Mouse (Mus musculus) liver, postnatal 0 days (tissue): ENCODE data around the gene Mark2. TPM values are rescaled to one million over a fixed set of nuclear protein-coding genes. Genes with fewer than 3 reads are reported as not detected.
A peak's percentile ranks its signal among the peaks of the same experiment; 100 is the strongest.

Source experiments
- ATAC-seq: fragments of 200-750 bp; cut with Nextera tagmentation; 2 replicates; pipeline ENCODE4 v1.8.0; 2017; ENCODE audit warnings: mild to moderate bottlenecking, moderate library complexity
- DNase-seq: peaks from one replicate; pipeline ENCODE4 v3.0.0-alpha.2; 2016
- H3K27ac ChIP-seq: fragments of 300-500 bp; sonication (generic); 2 replicates; pipeline ENCODE4 v1.5.1; 2014; ENCODE audit warnings: antibody characterized with exemption, moderate library complexity, mild to moderate bottlenecking, low read depth
- H3K27me3 ChIP-seq: fragments of 300-500 bp; sonication (generic); 2 replicates; pipeline ENCODE4 v1.6.1; 2014; ENCODE audit warnings: low read length, control low read depth, mixed read lengths; ENCODE audit not compliant: insufficient read depth
- H3K36me3 ChIP-seq: fragments of 300-500 bp; sonication (generic); replicated peaks from 2 replicates; pipeline ENCODE4 v1.6.1; 2014; ENCODE audit warnings: mild to moderate bottlenecking, control low read depth, low read length, moderate library complexity, mixed read lengths; ENCODE audit not compliant: insufficient read depth
- H3K4me1 ChIP-seq: fragments of 300-500 bp; sonication (generic); 2 replicates; pipeline ENCODE4 v1.6.1; 2014; ENCODE audit warnings: antibody characterized with exemption, mild to moderate bottlenecking, control low read depth; ENCODE audit not compliant: insufficient read depth
- H3K4me2 ChIP-seq: fragments of 300-500 bp; sonication (generic); 2 replicates; pipeline ENCODE4 v1.6.1; 2014; ENCODE audit warnings: low read depth, mild to moderate bottlenecking, low read length, moderate library complexity, mixed read lengths
- H3K4me3 ChIP-seq: fragments of 300-500 bp; sonication (generic); 2 replicates; pipeline ENCODE4 v1.5.1; 2014; ENCODE audit warnings: low read depth, low read length
- H3K9ac ChIP-seq: fragments of 300-500 bp; sonication (generic); replicated peaks from 2 replicates; pipeline ENCODE4 v1.6.1; 2014; ENCODE audit warnings: mild to moderate bottlenecking, moderate library complexity
- H3K9me3 ChIP-seq: fragments of 300-500 bp; sonication (generic); 2 replicates; pipeline ENCODE4 v1.6.1; 2016; ENCODE audit warnings: mild to moderate bottlenecking, control low read depth, low read length, mixed read lengths
- CTCF ChIP-seq: sonication (generic); IDR thresholded peaks from 2 replicates; pipeline ENCODE4 v1.5.1; 2016; ENCODE audit warnings: antibody characterized with exemption, low read depth
- EP300 ChIP-seq: IDR thresholded peaks from 2 replicates; pipeline ENCODE4 v1.6.1; 2016; ENCODE audit warnings: antibody characterized with exemption, low read depth, mild to moderate bottlenecking
- WGBS: fragments of 180-500 bp; shearing (Covaris S2); extraction: QIAGEN DNeasy Blood & Tissue Kit; methylation state at CpG from one replicate; pipeline ENCODE4 v1.1.7; 2014; ENCODE audit not compliant: insufficient replicate concordance; 5-methylcytosine and 5-hydroxymethylcytosine counted together
- polyA plus RNA-seq: library from polyadenylated mRNA; unstranded; fragments of >200 nt; fragmentation: Nextera tagmentation; extraction: Ambion mirVana; gene quantifications from 2 replicates; pipeline ENCODE4 v1.2.1, GENCODE M21; 2015

Gene Mark2
- polyA plus RNA-seq, 1 experiment from 2014 or later, result 11.9 TPM

- H3K27ac ChIP-seq, result peak overlapping the region; percentile 34; the same call in 1 of the 2 replicates
- DNase-seq, result no peak
- H3K9ac ChIP-seq, result no peak overlapping the region
- H3K4me3 ChIP-seq, result no peak overlapping the region
- H3K27me3 ChIP-seq, result no peaks in the 10 kb centered on the region
- 49% methylated on average over 2 of the region's 2 CpGs for WGBS
- no peak for ATAC-seq
- H3K9me3 ChIP-seq, result no peaks in the 10 kb centered on the region
- H3K36me3 ChIP-seq, result no peaks in the 10 kb centered on the region
- no peak overlapping the region for H3K4me2 ChIP-seq
- H3K4me1 ChIP-seq, result peaks cover 82% of the 10 kb centered on the region
- TF ChIP-seq EP300 (no peak), CTCF (no peak)
These were observed 31.8 kb downstream of the Mark2 start for GRCm38 (mm10) chr19:7309738-7310330.

GRCm38 (mm10) chr19:7307995-7308770, 33.5 kb downstream of the Mark2 start:
- Histone ChIP-seq H3K27ac (0 out of 2 replicates have a peak overlapping the region, but pooled peaks have one; percentile 2), H3K27me3 (no peaks in the 10 kb centered on the region), H3K9ac (0 out of 2 replicates have a peak overlapping the region, but pooled peaks have one; percentile 17), H3K4me3 (no peak overlapping the region), H3K36me3 (no peaks in the 10 kb centered on the region), H3K4me2 (peak overlapping the region; percentile 50), H3K4me1 (peaks cover 75% of the 10 kb centered on the region), H3K9me3 (no peaks in the 10 kb centered on the region)
- DNase-seq, result no peak
- peak; percentile 44; the same call in 1 of the 2 replicates for ATAC-seq
- WGBS, result 40% methylated on average over 8 of the region's 8 CpGs
- TF ChIP-seq EP300 (no peak), CTCF (no peak)

- H3K27ac ChIP-seq, result peak overlapping the region; percentile 22; the same call in 1 of the 2 replicates
These were observed 34.7 kb downstream of the Mark2 start for GRCm38 (mm10) chr19:7306968-7307367.

GRCm38 (mm10) chr19:7305380-7306310, 36.0 kb downstream of the Mark2 start:
- TF ChIP-seq CTCF (no peak), EP300 (no peak)
- Histone ChIP-seq H3K27ac (no peak overlapping the region), H3K4me2 (no peak overlapping the region), H3K36me3 (no peaks in the 10 kb centered on the region), H3K4me1 (peaks cover 65% of the 10 kb centered on the region), H3K4me3 (no peak overlapping the region), H3K9me3 (no peaks in the 10 kb centered on the region), H3K9ac (no peak overlapping the region), H3K27me3 (no peaks in the 10 kb centered on the region)
- DNase-seq (no peak), ATAC-seq (no peak)
- 63% methylated on average over 10 of the region's 11 CpGs for WGBS

More at GRCm38 (mm10) chr19:7306968-7307367, 34.7 kb downstream of the Mark2 start:
- Histone ChIP-seq H3K9ac (no peak overlapping the region), H3K4me1 (peaks cover 76% of the 10 kb centered on the region), H3K4me3 (no peak overlapping the region), H3K4me2 (no peak overlapping the region), H3K27me3 (no peaks in the 10 kb centered on the region), H3K9me3 (no peaks in the 10 kb centered on the region), H3K36me3 (no peaks in the 10 kb centered on the region)
- TF ChIP-seq EP300 (no peak), CTCF (0 out of 2 replicates have a peak, but pooled peaks have one; percentile 4)
- DNase-seq, result no peak
- ATAC-seq, result peak; percentile 27
- 48% methylated on average over 3 of the region's 3 CpGs for WGBS

- Histone ChIP-seq H3K4me2 (no peak overlapping the region), H3K9ac (no peak overlapping the region), H3K4me3 (no peak overlapping the region), H3K36me3 (no peaks in the 10 kb centered on the region), H3K9me3 (no peaks in the 10 kb centered on the region), H3K4me1 (peaks cover 57% of the 10 kb centered on the region), H3K27me3 (no peaks in the 10 kb centered on the region), H3K27ac (no peak overlapping the region)
- no peak for DNase-seq
- WGBS, result 81% methylated on average over 2 of the region's 2 CpGs
- no peak for ATAC-seq
- TF ChIP-seq CTCF (no peak), EP300 (no peak)
These were observed 36.9 kb downstream of the Mark2 start for GRCm38 (mm10) chr19:7304801-7305200.
